Mouse (Mus musculus) erythroblast, embryonic 14.5 days (primary cell): Measurements from ENCODE around the gene Pitpnm2.

Source experiments
- GATA1 ChIP-seq: IDR thresholded peaks from 2 replicates; pipeline ENCODE4 v1.6.1; 2012; ENCODE audit warnings: low read length, inconsistent platforms, mixed read lengths
- TAL1 ChIP-seq: IDR thresholded peaks from 3 replicates; pipeline ENCODE4 v1.6.1; 2012; ENCODE audit warnings: low read length, inconsistent platforms, mixed read lengths

DNA sequence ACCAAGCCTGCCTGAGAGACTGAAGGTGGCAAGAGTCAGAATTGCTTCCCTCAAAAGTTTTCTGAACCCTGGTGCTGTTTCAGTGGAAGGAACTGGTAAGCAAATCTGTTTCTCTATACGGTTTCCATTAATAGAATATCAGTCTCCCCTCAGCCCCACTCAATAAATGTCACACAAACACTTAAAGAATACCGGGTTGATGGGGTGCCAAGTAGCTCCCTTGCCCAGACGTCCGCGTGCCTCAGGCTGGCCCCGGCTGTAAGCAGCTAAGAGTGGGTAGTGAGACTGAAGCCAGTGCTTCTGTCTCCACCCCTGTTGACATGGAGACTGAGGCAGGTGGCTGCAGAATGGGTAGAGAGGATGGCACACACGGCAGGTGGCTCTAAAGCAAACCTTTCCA is 30.6 kb downstream of the Pitpnm2 start:
- TF ChIP-seq TAL1 (no peak), GATA1 (no peak)
